Mouse (Mus musculus) kidney, embryonic 16.5 days (tissue): Measurements from ENCODE around the gene Ugcg. TPM values are rescaled to one million over a fixed set of nuclear protein-coding genes. Genes with fewer than 3 reads are reported as not detected.

ENCODE experiments used
- ATAC-seq: fragments of 200-750 bp; cut with Nextera tagmentation; 2 replicates; pipeline ENCODE4 v1.8.0; 2017; ENCODE audit warnings: moderate TSS enrichment; ENCODE audit not compliant: low FRiP score, low TSS enrichment
- H3K27ac ChIP-seq: fragments of 300-500 bp; sonication (generic); 2 replicates; pipeline ENCODE4 v1.5.1; 2014; ENCODE audit warnings: low read length
- H3K27me3 ChIP-seq: fragments of 300-500 bp; sonication (generic); 2 replicates; pipeline ENCODE4 v1.6.1; 2014; ENCODE audit warnings: low read length, control low read depth, mixed read lengths; ENCODE audit not compliant: insufficient read depth
- H3K36me3 ChIP-seq: fragments of 300-500 bp; sonication (generic); 2 replicates; pipeline ENCODE4 v1.6.1; 2014; ENCODE audit warnings: low read length, control low read depth, mixed read lengths; ENCODE audit not compliant: insufficient read depth
- H3K4me1 ChIP-seq: fragments of 300-500 bp; sonication (generic); 2 replicates; pipeline ENCODE4 v1.6.1; 2014; ENCODE audit warnings: low read length, control low read depth, mixed read lengths; ENCODE audit not compliant: insufficient read depth
- H3K4me2 ChIP-seq: fragments of 300-500 bp; sonication (generic); replicated peaks from 2 replicates; pipeline ENCODE4 v1.6.1; 2014; ENCODE audit warnings: low read depth, low read length
- H3K4me3 ChIP-seq: fragments of 300-500 bp; sonication (generic); 2 replicates; pipeline ENCODE4 v1.5.1; 2014; ENCODE audit warnings: mild to moderate bottlenecking, low read length
- H3K9ac ChIP-seq: fragments of 300-500 bp; sonication (generic); replicated peaks from 2 replicates; pipeline ENCODE4 v1.6.1; 2014; ENCODE audit warnings: low read length
- H3K9me3 ChIP-seq: fragments of 300-500 bp; sonication (generic); 2 replicates; pipeline ENCODE4 v1.6.1; 2016; ENCODE audit warnings: low read length, control low read depth
- WGBS: fragments of 180-500 bp; shearing (Covaris S2); extraction: QIAGEN DNeasy Blood & Tissue Kit; methylation state at CpG from one replicate; pipeline ENCODE4 v1.1.7; 2014; 5-methylcytosine and 5-hydroxymethylcytosine counted together
- polyA plus RNA-seq: library from polyadenylated mRNA; unstranded; fragments of >200 nt; fragmentation: Nextera tagmentation; extraction: Ambion mirVana; gene quantifications from 2 replicates; pipeline ENCODE4 v1.2.1, GENCODE M21; 2015

Gene Ugcg
- polyA plus RNA-seq, 1 experiment from 2014 or later, result 6.7 TPM

- Histone ChIP-seq H3K27ac (no peak overlapping the region), H3K27me3 (no peaks in the 10 kb centered on the region), H3K4me1 (no peaks in the 10 kb centered on the region), H3K4me2 (no peak overlapping the region), H3K9me3 (no peaks in the 10 kb centered on the region), H3K36me3 (no peaks in the 10 kb centered on the region), H3K4me3 (no peak overlapping the region), H3K9ac (no peak overlapping the region)
- 91% methylated on average over 4 of the region's 4 CpGs for WGBS
- ATAC-seq, result no peak
These were observed 56.7 kb downstream of the Ugcg start for GRCm38 (mm10) chr4:59245776-59246175.

- 72% methylated on average over 1 of the region's 1 CpGs for WGBS
- H3K4me2 ChIP-seq, result no peak overlapping the region
These were observed 58.5 kb downstream of the Ugcg start for GRCm38 (mm10) chr4:59247545-59247944.

GRCm38 (mm10) chr4:59248035-59248434 lies 59.0 kb downstream of the Ugcg start:
- Histone ChIP-seq H3K4me2 (no peak overlapping the region), H3K4me1 (no peaks in the 10 kb centered on the region), H3K9me3 (no peaks in the 10 kb centered on the region), H3K9ac (no peak overlapping the region), H3K27ac (no peak overlapping the region), H3K36me3 (no peaks in the 10 kb centered on the region), H3K27me3 (no peaks in the 10 kb centered on the region), H3K4me3 (no peak overlapping the region)
- no peak for ATAC-seq

More at GRCm38 (mm10) chr4:59247545-59247944, 58.5 kb downstream of the Ugcg start:
- H3K9ac ChIP-seq, result no peak overlapping the region
- H3K27ac ChIP-seq, result no peak overlapping the region
- H3K36me3 ChIP-seq, result no peaks in the 10 kb centered on the region
- H3K4me3 ChIP-seq, result no peak overlapping the region
- ATAC-seq, result no peak
- H3K4me1 ChIP-seq, result no peaks in the 10 kb centered on the region
- H3K27me3 ChIP-seq, result no peaks in the 10 kb centered on the region
- H3K9me3 ChIP-seq, result no peaks in the 10 kb centered on the region

- 77% methylated on average over 6 of the region's 6 CpGs for WGBS
- H3K4me2 ChIP-seq, result no peak overlapping the region
- no peaks in the 10 kb centered on the region for H3K27me3 ChIP-seq
- H3K36me3 ChIP-seq, result no peaks in the 10 kb centered on the region
- no peak overlapping the region for H3K4me3 ChIP-seq
- no peaks in the 10 kb centered on the region for H3K4me1 ChIP-seq
- H3K9ac ChIP-seq, result no peak overlapping the region
- H3K9me3 ChIP-seq, result no peaks in the 10 kb centered on the region
- no peak for ATAC-seq
- H3K27ac ChIP-seq, result no peak overlapping the region
These were observed 63.5 kb downstream of the Ugcg start for GRCm38 (mm10) chr4:59252386-59253054.

- H3K9ac ChIP-seq, result no peak overlapping the region
- ATAC-seq, result no peak
- no peak overlapping the region for H3K4me2 ChIP-seq
- H3K4me1 ChIP-seq, result no peaks in the 10 kb centered on the region
- no peaks in the 10 kb centered on the region for H3K9me3 ChIP-seq
- no peaks in the 10 kb centered on the region for H3K27me3 ChIP-seq
- WGBS, result 83% methylated on average over 5 of the region's 5 CpGs
- no peak overlapping the region for H3K4me3 ChIP-seq
- H3K36me3 ChIP-seq, result no peaks in the 10 kb centered on the region
- no peak overlapping the region for H3K27ac ChIP-seq
These were observed 64.0 kb downstream of the Ugcg start for GRCm38 (mm10) chr4:59253055-59253434.

- no peak overlapping the region for H3K4me2 ChIP-seq
- H3K4me3 ChIP-seq, result no peak overlapping the region
- whole genome bisulfite sequencing, result 79% methylated on average over 6 of the region's 6 CpGs
- no peaks in the 10 kb centered on the region for H3K27me3 ChIP-seq
- no peak for ATAC-seq
- no peaks in the 10 kb centered on the region for H3K36me3 ChIP-seq
- no peaks in the 10 kb centered on the region for H3K9me3 ChIP-seq
- no peaks in the 10 kb centered on the region for H3K4me1 ChIP-seq
- no peak overlapping the region for H3K9ac ChIP-seq
- H3K27ac ChIP-seq, result no peak overlapping the region
These were observed 65.3 kb downstream of the Ugcg start for GRCm38 (mm10) chr4:59254397-59254796.

GRCm38 (mm10) chr4:59255988-59256387 lies 66.9 kb downstream of the Ugcg start:
- no peak overlapping the region for H3K27ac ChIP-seq
- ATAC-seq, result no peak
- 81% methylated on average over 5 of the region's 5 CpGs for WGBS
- H3K9ac ChIP-seq, result no peak overlapping the region
- no peak overlapping the region for H3K4me3 ChIP-seq
- no peaks in the 10 kb centered on the region for H3K27me3 ChIP-seq
- no peaks in the 10 kb centered on the region for H3K36me3 ChIP-seq
- no peaks in the 10 kb centered on the region for H3K4me1 ChIP-seq
- H3K9me3 ChIP-seq, result no peaks in the 10 kb centered on the region
- H3K4me2 ChIP-seq, result no peak overlapping the region

GRCm38 (mm10) chr4:59257866-59258265 lies 68.8 kb downstream of the Ugcg start:
- Histone ChIP-seq H3K9ac (no peak overlapping the region), H3K4me3 (no peak overlapping the region), H3K27ac (no peak overlapping the region), H3K4me2 (no peak overlapping the region), H3K36me3 (no peaks in the 10 kb centered on the region), H3K4me1 (no peaks in the 10 kb centered on the region), H3K27me3 (no peaks in the 10 kb centered on the region), H3K9me3 (no peaks in the 10 kb centered on the region)
- ATAC-seq, result no peak
- 54% methylated on average over 3 of the region's 3 CpGs for WGBS

- no peak overlapping the region for H3K9ac ChIP-seq
- H3K36me3 ChIP-seq, result no peaks in the 10 kb centered on the region
- 72% methylated on average over 2 of the region's 2 CpGs for WGBS
- ATAC-seq, result no peak
- no peak overlapping the region for H3K27ac ChIP-seq
- no peaks in the 10 kb centered on the region for H3K9me3 ChIP-seq
- no peak overlapping the region for H3K4me3 ChIP-seq
- no peaks in the 10 kb centered on the region for H3K27me3 ChIP-seq
- no peak overlapping the region for H3K4me2 ChIP-seq
- no peaks in the 10 kb centered on the region for H3K4me1 ChIP-seq
These were observed 69.7 kb downstream of the Ugcg start for GRCm38 (mm10) chr4:59258771-59259170.

GRCm38 (mm10) chr4:59259806-59260205 lies 70.7 kb downstream of the Ugcg start:
- 77% methylated on average over 1 of the region's 1 CpGs for WGBS
- ATAC-seq, result no peak
- H3K4me2 ChIP-seq, result no peak overlapping the region
- no peaks in the 10 kb centered on the region for H3K27me3 ChIP-seq
- no peak overlapping the region for H3K27ac ChIP-seq
- H3K9ac ChIP-seq, result no peak overlapping the region
- H3K4me1 ChIP-seq, result no peaks in the 10 kb centered on the region
- no peaks in the 10 kb centered on the region for H3K9me3 ChIP-seq
- no peaks in the 10 kb centered on the region for H3K36me3 ChIP-seq
- no peak overlapping the region for H3K4me3 ChIP-seq
